Mouse (Mus musculus): Measurements from ENCODE around the gene Vps36. TPM values are rescaled to one million over a fixed set of nuclear protein-coding genes. Genes with fewer than 3 reads are reported as not detected.

Vps36 gene
- total RNA-seq, 2 experiments from 2014 or later = 28.0 to 30.9 TPM

DNA sequence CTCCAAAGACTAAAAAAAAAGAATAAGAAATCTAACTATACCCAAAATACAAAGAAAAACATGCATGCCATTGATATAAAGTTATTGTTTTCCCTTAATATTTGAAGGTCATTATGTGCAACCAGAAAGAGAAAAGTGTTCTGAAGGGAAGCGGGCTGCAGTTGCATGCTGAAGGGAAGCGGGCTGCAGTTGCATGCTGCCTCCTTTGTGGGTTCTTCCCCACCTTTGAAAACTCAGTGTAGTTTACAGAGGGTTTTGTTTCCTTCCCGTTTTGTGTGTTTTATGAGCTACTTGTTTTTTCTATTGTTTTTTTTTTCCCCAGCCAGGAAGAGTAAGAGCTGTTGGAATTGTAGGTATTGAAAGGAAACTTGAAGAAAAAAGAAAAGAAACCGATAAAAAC is 14.9 kb downstream of the Vps36 start:
- DNase-seq (ENCODE audit: extremely low spot score in 1 of 2, low spot score in 1 of 2) = no peak

DNA sequence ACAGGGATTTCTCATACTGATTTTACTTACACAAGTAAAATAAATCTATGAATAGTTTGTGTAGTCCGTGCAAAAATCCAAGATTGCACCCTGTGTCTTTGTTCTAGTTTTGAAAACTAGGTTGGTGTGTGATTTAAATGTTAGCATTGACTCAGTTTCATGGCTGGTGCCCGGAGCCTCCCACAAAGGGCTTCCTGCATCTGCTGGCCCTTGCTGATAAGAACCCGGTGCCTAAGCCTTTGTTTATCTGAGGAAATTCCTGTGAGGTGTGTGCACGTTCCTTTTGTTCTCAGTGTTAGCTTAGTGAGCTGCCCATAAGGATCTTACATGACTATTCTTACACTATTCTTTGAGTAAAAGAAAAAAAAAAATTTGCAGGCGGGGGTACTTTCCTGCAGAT is 16.4 kb downstream of the Vps36 start:
- DNase-seq (ENCODE audit: extremely low spot score in 1 of 2, low spot score in 1 of 2) = no peak

DNA sequence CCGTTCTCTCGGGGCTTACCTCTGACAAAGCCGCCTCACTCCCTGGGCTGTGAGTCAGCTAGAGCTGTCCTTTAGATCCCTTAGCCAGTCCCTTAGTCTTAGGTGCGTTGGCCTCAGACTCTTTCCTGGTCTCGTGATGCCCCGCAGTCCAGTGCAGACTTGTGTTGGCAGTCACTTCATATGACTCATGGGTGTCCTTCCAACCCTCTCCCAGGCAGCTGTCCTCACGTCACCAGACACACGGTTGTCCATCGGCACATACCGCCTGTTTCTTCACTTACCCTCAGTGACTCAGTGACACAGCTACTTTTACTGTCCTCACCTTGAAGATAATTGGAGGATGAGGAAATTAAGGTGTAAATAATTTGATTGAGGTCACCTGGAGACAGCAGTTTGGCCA is 22.2 kb downstream of the Vps36 start:
- no peak for DNase-seq (ENCODE audit: extremely low spot score in 1 of 2, low spot score in 1 of 2)

DNA sequence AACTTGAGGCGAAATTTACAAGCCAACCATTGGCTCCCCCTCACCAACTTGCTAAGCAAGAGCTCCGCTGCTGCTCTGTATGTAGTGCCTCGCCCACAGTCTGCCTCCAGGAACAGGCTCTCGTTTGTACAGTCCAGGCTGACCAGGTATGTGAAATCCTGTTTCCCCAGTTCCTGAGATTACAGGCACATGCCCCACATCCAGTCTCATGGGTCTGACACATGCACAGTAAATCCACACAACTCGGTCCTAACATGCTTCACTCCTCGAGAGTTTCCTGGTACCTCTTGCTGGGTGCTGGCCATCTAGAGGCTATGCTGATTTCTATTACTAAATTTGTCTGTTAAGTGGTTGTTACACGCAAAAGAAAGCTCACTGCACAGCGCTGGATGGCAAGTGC is 33.8 kb downstream of the Vps36 start:
- DNase-seq (ENCODE audit: extremely low spot score in 1 of 2, low spot score in 1 of 2) = no peak

DNA sequence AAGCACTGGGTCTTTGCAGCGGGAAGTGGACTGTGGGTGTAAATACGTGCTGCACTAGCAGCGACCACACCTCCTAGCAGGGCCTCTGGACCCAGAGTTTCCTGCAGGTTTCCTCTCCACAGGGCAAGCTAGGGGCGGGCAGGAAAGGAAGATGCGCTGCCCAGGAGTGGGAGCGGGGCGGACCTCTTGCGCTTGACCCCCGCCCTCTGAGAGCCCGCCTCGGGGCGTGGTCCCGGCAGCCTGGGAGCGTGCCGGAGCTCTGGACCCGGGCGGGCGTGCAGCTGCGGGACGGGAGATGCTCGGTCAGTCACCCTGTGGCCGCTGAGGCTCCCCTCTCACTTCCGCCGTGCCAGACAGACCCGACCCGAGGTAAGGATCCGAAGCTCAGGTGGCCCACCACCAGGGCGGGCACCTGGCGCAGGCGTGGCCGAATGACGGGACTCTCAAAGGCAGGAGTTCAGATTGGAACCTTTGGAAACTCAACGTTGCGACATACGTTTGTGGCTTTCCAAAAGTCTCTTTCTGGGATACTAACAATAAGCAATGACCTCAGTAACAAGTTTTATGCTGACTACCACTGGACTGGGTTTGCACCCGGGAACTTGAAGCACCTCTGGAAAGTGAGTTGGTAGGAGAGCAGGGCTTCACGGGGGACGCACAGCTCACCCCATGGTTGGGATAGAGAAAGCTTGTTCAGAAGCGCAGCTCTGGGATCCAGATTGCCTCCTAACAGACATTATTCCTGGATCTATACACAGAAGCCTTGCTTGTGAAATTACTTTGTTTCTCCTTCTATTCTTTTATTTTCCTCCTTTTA is 34.7 kb downstream of the Vps36 start, which contains the start of gene Thsd1:
TSS of gene Thsd1 (plus strand) at position 253 of the 817 bp plus-strand sequence.
- DNase-seq (ENCODE audit: extremely low spot score in 1 of 2, low spot score in 1 of 2) = peak in 1 of 2 experiments; percentile 4

DNA sequence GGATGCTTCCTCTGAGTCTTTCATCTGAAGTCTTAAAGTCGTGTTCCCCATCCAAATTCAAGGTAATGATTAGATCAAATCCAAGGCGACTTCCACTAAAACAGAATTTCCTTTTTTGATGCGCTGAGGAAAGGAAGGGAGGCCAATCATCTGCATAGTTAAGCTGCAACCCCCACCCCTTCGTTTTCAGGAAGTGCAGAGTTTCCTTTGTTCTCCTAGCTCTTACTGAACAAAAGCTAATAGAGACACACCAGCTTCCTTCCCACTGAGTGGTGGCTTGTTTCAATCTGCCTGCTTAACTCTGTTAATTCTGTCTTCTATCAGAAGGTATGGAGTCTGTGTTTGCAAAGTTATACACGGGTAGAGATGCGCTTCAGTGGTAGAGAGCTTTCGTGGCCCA is 36.0 kb downstream of the Vps36 start:
- DNase-seq (ENCODE audit: extremely low spot score in 1 of 2, low spot score in 1 of 2) = no peak

DNA sequence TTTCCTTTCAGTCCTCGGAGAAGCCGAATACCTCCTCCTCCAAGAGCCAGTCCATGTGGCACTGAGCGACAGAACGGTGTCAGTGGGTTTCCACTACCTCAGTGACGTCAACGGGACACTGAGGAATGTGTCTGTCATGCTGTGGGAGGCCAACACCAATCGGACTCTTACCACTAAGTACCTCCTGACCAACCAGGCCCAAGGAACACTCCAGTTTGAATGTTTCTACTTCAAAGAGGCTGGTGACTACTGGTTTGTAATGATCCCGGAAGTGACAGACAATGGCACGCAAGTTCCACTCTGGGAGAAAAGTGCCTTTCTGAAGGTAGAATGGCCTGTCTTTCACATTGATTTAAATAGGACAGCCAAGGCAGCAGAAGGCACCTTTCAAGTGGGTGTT is 50.4 kb downstream of the Vps36 start:
- no peak for DNase-seq (ENCODE audit: extremely low spot score in 1 of 2, low spot score in 1 of 2)

DNA sequence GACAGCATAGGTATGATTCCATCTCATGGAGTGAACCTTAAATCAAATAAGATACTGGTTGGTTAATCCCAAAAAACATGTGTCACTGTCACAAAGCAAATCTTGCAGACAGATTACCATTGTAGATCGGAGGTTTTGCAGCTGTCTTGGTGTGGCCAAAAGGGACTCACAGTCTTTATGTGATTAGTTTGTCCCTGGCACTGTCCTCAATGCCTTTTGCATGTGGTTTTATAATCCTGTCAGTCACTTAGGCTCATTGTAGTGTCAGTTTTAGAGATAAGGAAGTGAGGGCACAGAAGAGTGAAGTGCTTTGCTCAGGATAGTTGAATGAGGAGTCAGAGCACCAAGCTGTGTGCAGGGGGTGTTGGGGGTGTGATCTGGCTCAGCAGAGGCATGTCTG is 53.1 kb downstream of the Vps36 start:
- DNase-seq (ENCODE audit: extremely low spot score in 1 of 2, low spot score in 1 of 2) = no peak

DNA sequence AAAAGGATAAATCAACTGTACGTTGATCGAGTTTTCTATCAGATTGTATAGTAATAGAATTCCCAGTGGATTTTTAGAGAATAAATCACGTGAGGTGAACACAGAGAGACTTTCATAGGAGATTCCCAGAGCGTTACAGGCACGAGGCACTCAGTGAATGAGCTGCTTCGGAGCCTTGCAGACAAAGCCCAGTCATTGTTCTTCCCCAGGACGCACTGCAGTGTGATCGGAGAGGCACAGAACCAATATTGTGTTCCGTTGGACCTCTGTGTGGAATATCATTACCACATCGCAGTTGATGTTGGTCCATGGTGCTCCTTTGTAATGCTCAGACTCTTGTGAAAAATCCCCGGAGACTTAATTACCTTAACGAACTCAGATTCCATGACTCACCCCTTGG is 55.3 kb downstream of the Vps36 start:
- DNase-seq (ENCODE audit: extremely low spot score in 1 of 2, low spot score in 1 of 2) = no peak

DNA sequence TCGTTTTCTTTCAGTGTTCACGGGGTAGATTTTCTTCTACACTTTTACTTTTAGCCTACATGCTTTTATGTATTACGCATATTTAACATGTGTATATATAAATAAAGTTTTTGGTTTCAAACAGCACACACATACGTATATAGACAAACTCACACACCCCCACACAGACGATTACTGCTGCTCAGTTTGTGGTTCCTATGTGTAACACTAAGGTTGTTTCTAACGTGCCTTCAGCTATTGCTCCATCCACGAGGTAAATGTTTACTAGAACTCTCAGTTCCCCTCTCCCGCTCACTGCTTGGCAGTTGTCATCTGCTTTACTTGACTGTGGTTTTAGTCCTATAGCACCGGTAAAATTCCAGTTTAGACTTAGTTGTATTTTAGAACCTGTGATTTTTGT is 56.5 kb downstream of the Vps36 start:
- no peak for DNase-seq (ENCODE audit: extremely low spot score in 1 of 2, low spot score in 1 of 2)

DNA sequence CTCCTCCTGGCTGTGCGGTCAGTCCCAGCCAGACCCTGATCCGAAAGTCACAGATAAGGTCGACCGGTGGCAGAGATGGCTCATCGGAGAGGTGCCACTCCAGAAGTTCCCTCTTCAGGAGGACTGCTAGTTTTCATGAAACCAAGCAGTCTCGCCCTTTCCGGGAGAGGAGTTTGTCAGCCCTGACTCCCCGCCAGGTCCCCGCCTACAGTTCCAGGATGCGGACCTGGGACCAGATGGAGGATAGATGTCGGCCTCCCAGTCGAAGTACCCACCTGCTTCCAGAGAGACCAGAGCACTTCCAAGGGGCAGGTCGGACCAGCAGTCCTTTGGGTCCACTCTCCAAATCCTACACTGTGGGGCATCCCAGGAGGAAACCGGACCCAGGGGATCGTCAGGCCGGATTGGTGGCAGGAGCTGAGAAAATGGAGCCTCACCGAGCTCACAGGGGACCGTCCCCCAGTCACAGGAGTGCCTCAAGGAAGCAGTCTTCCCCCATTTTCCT is 66.4 kb downstream of the Vps36 start:
- DNase-seq (ENCODE audit: extremely low spot score in 1 of 2, low spot score in 1 of 2) = no peak

DNA sequence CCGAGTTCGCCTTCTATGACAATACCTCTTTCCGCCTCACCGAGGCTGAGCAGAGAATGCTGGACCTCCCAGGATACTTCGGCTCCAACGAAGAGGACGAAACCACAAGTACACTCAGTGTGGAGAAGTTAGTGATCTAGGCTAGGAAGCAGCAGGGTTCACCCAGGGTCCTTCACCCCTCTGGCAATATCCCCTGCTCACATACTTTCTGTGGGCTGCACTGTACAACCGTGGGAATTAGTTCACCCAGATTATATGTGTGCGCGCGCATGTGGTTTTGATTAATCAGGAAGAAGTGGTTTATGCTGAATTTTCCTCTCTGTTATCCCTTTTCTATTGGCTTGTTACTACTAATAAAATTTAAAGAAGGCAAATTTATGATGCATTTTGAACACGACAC is 66.9 kb downstream of the Vps36 start:
- no peak for DNase-seq (ENCODE audit: extremely low spot score in 1 of 2, low spot score in 1 of 2)

DNA sequence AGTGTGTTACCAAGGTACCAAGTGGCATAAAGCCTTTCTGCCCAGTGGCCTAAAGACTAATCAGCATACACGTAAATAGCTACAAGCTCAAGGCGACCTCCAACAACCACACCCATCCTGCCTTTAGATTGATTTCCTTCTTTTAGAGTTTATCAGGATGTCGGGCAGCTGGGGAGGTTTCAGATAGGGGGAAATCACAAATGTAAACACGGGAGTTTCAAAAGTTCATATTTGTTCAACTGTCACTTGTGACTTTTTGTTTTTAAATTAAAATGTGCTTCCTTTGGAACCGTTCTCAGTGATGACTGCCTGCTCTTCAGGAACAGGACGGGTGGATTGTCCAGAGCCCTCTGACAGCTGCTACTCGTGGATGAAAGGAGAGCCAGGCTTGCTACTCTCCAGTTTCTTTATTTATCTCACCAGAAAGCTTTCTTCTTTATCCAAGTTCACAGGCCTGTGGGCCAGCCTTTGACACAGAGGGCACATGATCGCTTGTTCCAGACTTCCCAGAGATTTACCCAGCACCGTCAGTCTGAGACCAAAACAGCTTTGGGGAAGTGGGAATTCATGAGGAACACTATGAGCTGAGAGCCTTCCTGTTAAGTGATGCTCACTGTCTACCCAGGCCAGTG is 67.6 kb downstream of the Vps36 start:
- no peak for DNase-seq (ENCODE audit: extremely low spot score in 1 of 2, low spot score in 1 of 2)

DNA sequence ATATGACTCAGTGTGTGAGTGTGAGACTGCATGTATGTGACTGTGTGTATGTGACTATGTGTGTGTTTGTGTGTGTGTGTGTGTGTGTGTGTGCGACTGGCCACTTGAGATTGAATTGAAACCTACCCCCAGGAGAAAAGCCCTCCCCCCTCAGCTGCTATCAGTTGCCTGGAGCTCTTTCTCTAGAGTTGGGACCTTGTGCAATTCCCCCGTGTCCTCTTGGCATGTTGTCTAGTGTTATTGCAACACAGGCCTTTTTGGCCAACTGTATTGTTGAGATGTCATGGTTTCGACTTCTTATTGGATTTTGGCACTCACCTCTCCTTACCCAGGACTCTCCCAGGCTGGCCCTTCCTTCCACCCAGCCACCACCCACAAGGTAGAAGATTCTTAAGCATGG is 69.7 kb downstream of the Vps36 start:
- DNase-seq (ENCODE audit: extremely low spot score in 1 of 2, low spot score in 1 of 2) = no peak

DNA sequence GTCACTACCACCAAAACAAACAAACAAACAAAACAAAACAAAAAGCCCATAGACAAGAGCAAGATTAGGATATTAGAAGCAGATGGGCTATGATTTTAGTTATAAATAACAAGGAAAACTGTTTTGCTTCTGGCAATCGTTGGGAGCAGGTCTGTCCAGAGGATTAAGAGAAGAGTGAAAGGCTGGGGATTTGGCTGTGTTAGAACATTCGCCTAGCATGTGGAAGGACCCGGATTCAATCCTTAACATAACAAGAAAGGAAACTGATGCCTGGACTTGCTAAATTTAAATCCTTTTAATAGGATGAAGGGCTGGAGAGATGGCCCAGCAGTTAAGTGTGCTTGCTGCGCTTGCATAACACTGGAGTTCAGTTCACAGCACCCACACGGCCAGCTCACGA is 71.7 kb downstream of the Vps36 start:
- DNase-seq (ENCODE audit: extremely low spot score in 1 of 2, low spot score in 1 of 2) = no peak

DNA sequence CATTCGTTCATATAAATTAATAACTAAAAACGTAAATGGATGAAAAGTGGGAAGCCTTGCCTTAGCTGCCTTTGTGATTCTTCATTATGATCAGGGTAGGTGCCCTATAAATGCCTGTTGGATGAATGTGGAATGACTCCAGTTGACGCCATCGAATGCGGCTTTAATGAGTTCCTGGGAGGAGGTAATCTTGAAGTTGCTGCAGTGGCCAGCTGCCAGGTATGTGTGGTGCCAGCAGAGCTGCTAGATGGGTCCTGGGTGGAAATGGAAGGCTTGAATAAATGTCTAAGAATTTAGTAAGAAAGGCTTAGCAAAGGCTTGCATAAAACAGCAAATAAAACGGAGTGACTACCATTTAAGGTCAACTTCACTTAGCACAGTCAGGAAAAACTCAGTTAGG is 72.2 kb downstream of the Vps36 start:
- no peak for DNase-seq (ENCODE audit: extremely low spot score in 1 of 2, low spot score in 1 of 2)

DNA sequence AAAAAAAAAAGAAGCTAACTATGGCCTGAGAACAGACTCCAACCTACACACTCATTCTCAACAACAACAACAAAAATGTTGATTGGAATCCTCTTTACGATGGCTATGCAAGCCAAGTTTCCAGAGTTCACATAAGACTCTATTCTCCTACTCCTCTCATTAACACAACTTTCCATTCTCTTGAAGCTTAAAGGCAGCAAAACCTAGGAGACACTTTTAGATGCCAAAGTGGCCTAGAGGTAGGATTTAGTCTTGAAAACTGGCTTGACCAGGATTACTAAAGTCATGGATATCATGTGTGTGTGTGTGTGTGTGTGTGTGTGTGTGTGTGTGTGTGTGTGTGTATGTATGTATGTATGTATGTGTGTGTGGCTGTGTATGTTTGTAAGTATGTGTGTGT is 72.6 kb downstream of the Vps36 start:
- DNase-seq (ENCODE audit: extremely low spot score in 1 of 2, low spot score in 1 of 2) = no peak

DNA sequence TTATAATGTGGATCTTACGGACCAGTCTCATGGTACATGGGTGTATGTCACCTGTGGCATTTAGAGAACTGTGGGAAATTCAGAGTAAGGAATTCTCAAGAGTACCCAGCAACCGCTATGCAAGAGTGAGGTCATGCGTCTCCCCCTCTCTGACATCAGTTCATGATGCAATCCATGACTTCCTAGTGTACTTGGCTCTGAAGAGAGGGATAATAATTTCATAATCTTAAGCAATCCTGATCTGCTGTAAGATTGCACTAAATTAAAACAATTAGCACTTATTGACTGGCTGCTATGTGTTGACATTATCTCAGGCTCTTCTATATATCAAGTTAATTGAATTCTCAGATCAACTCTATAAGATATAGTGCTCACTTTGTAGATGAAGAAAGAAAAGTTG is 74.2 kb downstream of the Vps36 start:
- DNase-seq (ENCODE audit: extremely low spot score in 1 of 2, low spot score in 1 of 2) = no peak
